Mouse (Mus musculus): ENCODE results near the gene Greb1.

DNA sequence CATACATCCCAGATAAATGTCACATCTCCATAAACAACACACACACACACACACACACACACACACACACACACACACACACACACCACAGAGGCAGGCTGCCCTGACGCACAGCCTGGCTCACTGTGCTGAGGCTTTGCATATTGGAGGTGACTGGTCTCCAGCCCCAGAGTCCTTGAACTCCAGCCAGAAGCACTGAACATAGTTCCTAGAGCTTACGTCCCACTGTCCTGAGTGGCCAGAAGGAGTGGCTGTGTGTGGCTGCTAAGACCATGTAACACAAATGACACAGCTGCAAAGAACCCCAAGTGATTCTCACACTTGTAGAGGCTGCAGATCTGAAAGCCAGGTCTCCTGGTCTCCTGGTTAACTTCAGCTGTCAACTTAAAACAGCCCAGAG lies 138.8 kb downstream of the Greb1 start:
- no peak for TF ChIP-seq POLR2A (IDR thresholded peaks at IDR 0.05; ENCODE audit: low read depth, low read length)
- no peak for TF ChIP-seq CTCF (IDR thresholded peaks at IDR 0.05; ENCODE audit: extremely low read depth, insufficient read depth, insufficient read length, insufficient replicate concordance)

All from spleen, adult 2 months (tissue).